Mouse (Mus musculus) MEL (cell line): ENCODE data around the gene Sh3bgrl.

Source experiments
- CTCF ChIP-seq, 3 experiments: IDR thresholded peaks in 2 of 3; conservative IDR thresholded peaks in 1 of 3; 2 replicates each; pipeline ENCODE4 v1.5.1; 2011 to 2012; ENCODE audit warnings: low read length in 3 of 3, low read depth in 2 of 3, mild to moderate bottlenecking in 2 of 3, improper control_type of control experiment in 1 of 3, inconsistent platforms in 1 of 3, mixed read lengths in 1 of 3, moderate library complexity in 1 of 3; ENCODE audit not compliant: control insufficient read depth in 1 of 3, insufficient read depth in 1 of 3, poor library complexity in 1 of 3, severe bottlenecking in 1 of 3
- POLR2A ChIP-seq, 2 experiments: IDR thresholded peaks; 2 replicates each; pipeline ENCODE4 v1.6.1; 2011 to 2012; ENCODE audit warnings: low read length in 2 of 2, mild to moderate bottlenecking in 2 of 2, control low read depth in 1 of 2, improper control_type of control experiment in 1 of 2, low read depth in 1 of 2, moderate library complexity in 1 of 2; ENCODE audit not compliant: control insufficient read depth in 1 of 2, insufficient read depth in 1 of 2, poor library complexity in 1 of 2

- TF ChIP-seq CTCF (IDR thresholded peaks at IDR 0.05 in 2 of 3, conservative IDR thresholded peaks at IDR 0.05 in 1 of 3; ENCODE audit: control insufficient read depth in 1 of 3, insufficient read depth in 1 of 3, low read depth in 2 of 3, low read length in 3 of 3, poor library complexity in 1 of 3, severe bottlenecking in 1 of 3) (no peak), POLR2A (IDR thresholded peaks at IDR 0.05; ENCODE audit: control insufficient read depth in 1 of 2, insufficient read depth in 1 of 2, low read depth in 1 of 2, low read length in 2 of 2, poor library complexity in 1 of 2) (no peak)
Measured at GRCm38 (mm10) chrX:109175470-109175869, 80.3 kb downstream of the Sh3bgrl start.
